Mouse (Mus musculus) limb, embryonic 13.5 days (tissue): Measurements from ENCODE around the gene Olfr891. TPM values are rescaled to one million over a fixed set of nuclear protein-coding genes. Genes with fewer than 3 reads are reported as not detected.
"Not testable (repeated sequence)": the region's sequence is repeated elsewhere in the genome, so short reads cannot be mapped to it uniquely, and the experiment has no call there.

Experiments used
- ATAC-seq: fragments of 200-750 bp; cut with Nextera tagmentation; 2 replicates; pipeline ENCODE4 v1.8.0; 2017; ENCODE audit warnings: low read depth, moderate number of reproducible peaks, moderate TSS enrichment; ENCODE audit not compliant: low FRiP score
- H3K27ac ChIP-seq: fragments of 300-500 bp; sonication (generic); 2 replicates; pipeline ENCODE4 v1.5.1; 2015; ENCODE audit warnings: inconsistent platforms, mild to moderate bottlenecking, moderate library complexity
- H3K27me3 ChIP-seq: fragments of 300-500 bp; sonication (generic); 2 replicates; pipeline ENCODE4 v1.6.1; 2015; ENCODE audit warnings: mild to moderate bottlenecking, inconsistent platforms
- H3K36me3 ChIP-seq: fragments of 300-500 bp; sonication (generic); 2 replicates; pipeline ENCODE4 v1.6.1; 2015; ENCODE audit warnings: inconsistent platforms, mild to moderate bottlenecking, moderate library complexity
- H3K4me1 ChIP-seq: fragments of 300-500 bp; sonication (generic); 2 replicates; pipeline ENCODE4 v1.6.1; 2015; ENCODE audit warnings: inconsistent platforms
- H3K4me2 ChIP-seq: fragments of 300-500 bp; sonication (generic); replicated peaks from 2 replicates; pipeline ENCODE4 v1.6.1; 2015; ENCODE audit warnings: inconsistent platforms, mild to moderate bottlenecking, moderate library complexity
- H3K4me3 ChIP-seq: fragments of 300-500 bp; sonication (generic); 2 replicates; pipeline ENCODE4 v1.5.1; 2015; ENCODE audit warnings: moderate library complexity, mild to moderate bottlenecking, inconsistent platforms
- H3K9ac ChIP-seq: fragments of 300-500 bp; sonication (generic); 2 replicates; pipeline ENCODE4 v1.6.1; 2015; ENCODE audit warnings: mild to moderate bottlenecking, inconsistent platforms
- H3K9me3 ChIP-seq: fragments of 300-500 bp; sonication (generic); 2 replicates; pipeline ENCODE4 v1.6.1; 2016; ENCODE audit warnings: inconsistent platforms
- WGBS: fragments of 180-500 bp; shearing (Covaris S2); methylation state at CpG from one replicate; pipeline ENCODE4 v1.1.7; 2015; 5-methylcytosine and 5-hydroxymethylcytosine counted together
- polyA plus RNA-seq: library from polyadenylated mRNA; unstranded; fragments of >200 nt; fragmentation: Nextera tagmentation; extraction: Ambion mirVana; gene quantifications from 2 replicates; pipeline ENCODE4 v1.2.1, GENCODE M21; 2015

The Olfr891 gene
- polyA plus RNA-seq, result not detected in 2 replicates

- WGBS, result 71% methylated on average over 1 of the region's 1 CpGs
- Histone ChIP-seq H3K9me3 (peaks cover 8% of the 10 kb centered on the region; the same call in 1 of the 2 replicates), H3K27ac (no peak within 1 kb of the TSS), H3K9ac (no peak within 1 kb of the TSS), H3K4me2 (no peak within 1 kb of the TSS), H3K4me3 (no peak within 1 kb of the TSS), H3K36me3 (no peaks in the 10 kb centered on the region), H3K4me1 (no peaks in the 10 kb centered on the region), H3K27me3 (no peaks in the 10 kb centered on the region)
- ATAC-seq, result no peak
Observed at GRCm38 (mm10) chr9:38180721-38181120, at the start of gene Olfr891. Gene Olfr891 (minus strand): TSS chr9:38180821.

- Histone ChIP-seq H3K9ac (no peak within 1 kb of the TSS), H3K27me3 (no peaks in the 10 kb centered on the region), H3K4me1 (no peaks in the 10 kb centered on the region), H3K36me3 (no peaks in the 10 kb centered on the region), H3K9me3 (no peaks in the 10 kb centered on the region), H3K4me3 (no peak within 1 kb of the TSS), H3K27ac (no peak within 1 kb of the TSS), H3K4me2 (no peak within 1 kb of the TSS)
- ATAC-seq, result no peak
Observed at GRCm38 (mm10) chr9:38217755-38218154, 37.1 kb upstream of the Olfr891 start, which contains the start of gene Olfr894. Gene Olfr894 (plus strand): TSS chr9:38218055.

GRCm38 (mm10) chr9:38208065-38208464 is 27.4 kb upstream of the Olfr891 start, which contains the start of gene Olfr893:
Gene Olfr893 (plus strand): TSS chr9:38208365.
- Histone ChIP-seq H3K9ac (no peak within 1 kb of the TSS), H3K4me1 (no peaks in the 10 kb centered on the region), H3K4me3 (no peak within 1 kb of the TSS), H3K4me2 (no peak within 1 kb of the TSS), H3K9me3 (no peaks in the 10 kb centered on the region), H3K36me3 (no peaks in the 10 kb centered on the region), H3K27ac (no peak within 1 kb of the TSS), H3K27me3 (no peaks in the 10 kb centered on the region)
- WGBS, result 83% methylated on average over 3 of the region's 3 CpGs
- no peak for ATAC-seq

GRCm38 (mm10) chr9:38168341-38168740 is 12.3 kb downstream of the Olfr891 start:
- not testable (repeated sequence) for H3K9me3 ChIP-seq, H3K36me3 ChIP-seq, ATAC-seq, H3K4me2 ChIP-seq, H3K4me1 ChIP-seq, H3K4me3 ChIP-seq, H3K27me3 ChIP-seq, H3K27ac ChIP-seq, H3K9ac ChIP-seq
- 56% methylated on average over 2 of the region's 2 CpGs for WGBS

- no peak for ATAC-seq
- H3K4me2 ChIP-seq, result no peak within 1 kb of the TSS
Observed at GRCm38 (mm10) chr9:38142217-38142616, 38.4 kb downstream of the Olfr891 start, which contains the start of gene Olfr890. Gene Olfr890 (plus strand): TSS chr9:38142517.

More at GRCm38 (mm10) chr9:38142217-38142616, 38.4 kb downstream of the Olfr891 start, which contains the start of gene Olfr890:
- Histone ChIP-seq H3K4me3 (no peak within 1 kb of the TSS), H3K9me3 (peaks cover 5% of the 10 kb centered on the region; the same call in 1 of the 2 replicates), H3K27ac (no peak within 1 kb of the TSS), H3K36me3 (no peaks in the 10 kb centered on the region), H3K9ac (no peak within 1 kb of the TSS), H3K27me3 (no peaks in the 10 kb centered on the region), H3K4me1 (no peaks in the 10 kb centered on the region)

Other genes starting within 250 kb of the Olfr891 start
- gene Olfr881, start 189.0 kb downstream of the Olfr891 start, polyA plus RNA-seq, result not detected in 2 replicates
- not detected in 2 replicates for gene Olfr883, start 155.0 kb downstream of the Olfr891 start, polyA plus RNA-seq
- gene Olfr884, start 134.3 kb downstream of the Olfr891 start, polyA plus RNA-seq, result not detected in 2 replicates
- not detected in 2 replicates for gene Olfr885, start 119.5 kb downstream of the Olfr891 start, polyA plus RNA-seq
- not detected in 2 replicates for gene Olfr887, start 96.7 kb downstream of the Olfr891 start, polyA plus RNA-seq
- not detected in 2 replicates for gene Olfr888, start 72.7 kb downstream of the Olfr891 start, polyA plus RNA-seq
- 0.04 and 0.06 TPM in 2 replicates for gene Olfr889, start 65.6 kb downstream of the Olfr891 start, polyA plus RNA-seq
- not detected in 2 replicates for gene Olfr890, start 38.3 kb downstream of the Olfr891 start, polyA plus RNA-seq
- not detected in 2 replicates for gene Olfr893, start 27.5 kb upstream of the Olfr891 start, polyA plus RNA-seq
- not detected in 2 replicates for gene Olfr894, start 37.2 kb upstream of the Olfr891 start, polyA plus RNA-seq
- not detected in 2 replicates for gene Olfr143, start 72.0 kb upstream of the Olfr891 start, polyA plus RNA-seq
- not detected in 2 replicates for gene Olfr895, start 87.0 kb upstream of the Olfr891 start, polyA plus RNA-seq
- not detected in 2 replicates for gene Olfr896-ps1, start 110.3 kb upstream of the Olfr891 start, polyA plus RNA-seq
- not detected in 2 replicates for gene Olfr25, start 148.2 kb upstream of the Olfr891 start, polyA plus RNA-seq
- not detected in 2 replicates for gene Olfr898, start 167.6 kb upstream of the Olfr891 start, polyA plus RNA-seq
- not detected in 2 replicates for gene Olfr250, start 186.1 kb upstream of the Olfr891 start, polyA plus RNA-seq
- gene Olfr251, start 196.3 kb upstream of the Olfr891 start, polyA plus RNA-seq, result not detected in 2 replicates
- gene Olfr147, start 220.9 kb upstream of the Olfr891 start, polyA plus RNA-seq, result not detected in 2 replicates
- not detected in 2 replicates for gene Olfr901, start 248.6 kb upstream of the Olfr891 start, polyA plus RNA-seq